Mouse (Mus musculus) inflammation-experienced regulatory T-cells, adult 6 months (primary cell): Measurements from ENCODE around the gene Gjb5. TPM values are rescaled to one million over a fixed set of nuclear protein-coding genes. Genes with fewer than 3 reads are reported as not detected.

ENCODE experiments used
- ATAC-seq: one replicate; pipeline ENCODE4 v1.8.0; 2017
- polyA plus RNA-seq, 3 experiments: library from polyadenylated mRNA; unstranded; fragments of 100-300 nt; shearing (Covaris generic); gene quantifications; one replicate each; pipeline ENCODE4 v1.2.1; 2017

Gjb5 gene
- polyA plus RNA-seq, 3 experiments from 2014 or later, result not detected

DNA sequence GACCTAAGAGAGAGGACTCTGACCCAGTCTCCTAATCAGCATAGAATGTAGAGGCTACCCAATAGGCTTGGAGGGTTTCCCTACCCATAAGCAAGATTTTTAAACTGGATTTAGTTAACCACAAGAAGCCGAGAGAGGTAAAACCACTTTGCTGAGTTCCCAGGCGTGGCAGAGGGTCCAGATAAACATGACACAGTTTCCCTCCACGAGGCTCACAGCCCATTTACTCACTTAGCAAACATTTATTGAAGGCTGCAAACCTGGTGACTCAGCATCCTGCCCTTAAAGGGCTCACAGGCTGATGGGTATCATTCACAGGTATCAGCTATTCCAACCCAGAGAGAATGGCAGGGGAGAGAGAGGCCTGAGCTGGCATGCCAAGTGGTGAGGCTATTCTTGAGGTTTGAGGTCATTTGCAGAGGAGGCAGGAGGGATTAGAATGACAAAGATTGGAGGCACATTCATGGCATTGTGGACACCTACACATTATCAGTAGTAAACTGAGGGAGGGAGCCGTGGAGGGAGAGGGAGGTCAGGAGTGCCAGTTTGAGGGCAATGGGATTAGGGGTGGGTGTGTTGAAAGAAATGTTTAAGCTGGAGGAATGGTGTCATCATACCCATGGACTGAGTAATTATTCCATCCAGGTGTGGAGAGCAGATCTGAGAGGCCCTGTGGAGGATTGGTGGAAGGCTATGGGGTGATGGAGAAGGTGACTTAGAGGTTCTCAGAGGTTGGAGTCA lies 8.3 kb downstream of the Gjb5 start:
- ATAC-seq, result no peak

GRCm38 (mm10) chr4:127345000-127345399 lies 13.0 kb downstream of the Gjb5 start:
- ATAC-seq, result no peak

DNA sequence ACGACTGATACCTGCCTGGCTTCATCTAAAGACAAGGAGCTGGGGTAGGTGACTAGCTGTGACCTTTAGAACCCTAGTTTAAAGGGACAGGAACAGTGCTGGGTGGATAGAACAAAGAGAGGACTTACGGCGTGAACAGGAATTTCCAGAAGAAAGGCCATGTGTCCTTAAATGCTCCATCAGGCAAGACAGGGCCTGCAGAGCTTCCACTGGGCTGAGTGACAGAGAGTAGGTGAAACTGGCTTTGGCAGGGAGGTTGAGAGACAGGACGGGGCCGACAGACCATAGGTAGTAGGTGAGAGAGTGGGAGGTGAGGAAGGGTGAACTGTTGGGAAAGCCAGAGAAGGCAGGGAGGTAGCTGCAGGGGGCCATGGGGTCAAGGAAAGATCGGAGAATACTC lies 16.6 kb downstream of the Gjb5 start:
- no peak for ATAC-seq

DNA sequence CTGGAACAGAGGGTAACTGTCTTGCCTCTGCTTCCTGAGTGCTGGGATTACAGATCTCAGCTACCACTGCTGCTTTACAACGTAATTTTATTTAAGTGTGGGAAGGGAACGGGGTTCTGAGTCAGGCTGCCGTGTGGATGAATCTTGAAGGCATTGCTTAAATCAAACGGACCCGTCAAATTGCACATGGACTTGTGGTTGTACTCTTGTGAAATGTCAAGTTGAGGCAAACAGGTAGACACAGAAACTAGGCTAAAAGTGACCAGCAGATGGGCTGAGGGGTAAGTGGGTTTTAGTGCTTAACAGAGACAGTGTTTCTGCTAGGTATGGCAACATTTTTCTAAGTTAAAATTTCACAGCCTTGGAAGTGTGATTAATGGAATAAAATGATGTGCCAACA lies 20.3 kb downstream of the Gjb5 start:
- ATAC-seq, result no peak

- no peak for ATAC-seq
Observed at GRCm38 (mm10) chr4:127334870-127335504, 23.0 kb downstream of the Gjb5 start.

GRCm38 (mm10) chr4:127331171-127331570 lies 26.8 kb downstream of the Gjb5 start:
- no peak for ATAC-seq

- ATAC-seq, result no peak
Observed at GRCm38 (mm10) chr4:127330181-127331100, 27.5 kb downstream of the Gjb5 start, which contains the start of gene Gjb3. Gene Gjb3, minus strand, starts transcription at chr4:127330844.

DNA sequence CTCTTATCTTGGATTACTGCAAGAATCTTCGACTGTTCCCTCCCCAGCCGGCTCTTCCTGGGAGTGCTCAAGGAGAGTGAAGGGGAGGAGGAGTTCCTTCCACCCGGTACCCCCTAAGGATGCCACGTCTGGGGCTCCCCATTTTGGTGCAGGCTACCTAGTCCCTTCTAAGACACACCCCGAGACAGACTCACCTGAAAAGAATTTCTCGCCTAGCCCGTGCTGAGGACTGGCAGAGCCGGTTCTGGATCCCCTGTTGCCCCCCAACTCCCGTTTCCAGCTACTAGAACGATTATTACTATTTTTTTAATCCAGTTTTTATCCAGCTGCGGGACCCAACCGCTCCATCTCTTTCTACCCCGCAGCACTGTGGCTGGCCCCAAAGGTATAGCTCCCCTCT lies 28.2 kb downstream of the Gjb5 start:
- ATAC-seq, result no peak

DNA sequence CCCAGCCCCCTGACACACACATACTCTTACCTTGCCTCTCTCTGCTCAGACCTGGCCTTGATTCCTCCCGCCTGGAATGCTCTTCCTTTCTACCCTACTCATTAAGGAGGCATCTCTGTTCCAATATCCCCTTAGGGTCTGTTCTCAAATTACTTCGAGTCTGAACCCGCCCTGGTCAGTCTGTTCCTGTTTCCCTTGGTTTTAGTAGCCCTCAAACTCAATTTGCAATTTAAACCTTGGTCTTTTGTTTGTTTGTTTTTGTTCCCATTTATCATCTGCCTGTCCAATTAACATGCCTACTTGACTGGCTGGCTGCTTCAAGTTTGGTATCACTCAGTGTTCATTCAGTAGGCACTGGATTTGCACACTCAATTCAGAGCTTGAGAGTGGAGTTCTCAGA lies 28.9 kb downstream of the Gjb5 start:
- no peak for ATAC-seq

DNA sequence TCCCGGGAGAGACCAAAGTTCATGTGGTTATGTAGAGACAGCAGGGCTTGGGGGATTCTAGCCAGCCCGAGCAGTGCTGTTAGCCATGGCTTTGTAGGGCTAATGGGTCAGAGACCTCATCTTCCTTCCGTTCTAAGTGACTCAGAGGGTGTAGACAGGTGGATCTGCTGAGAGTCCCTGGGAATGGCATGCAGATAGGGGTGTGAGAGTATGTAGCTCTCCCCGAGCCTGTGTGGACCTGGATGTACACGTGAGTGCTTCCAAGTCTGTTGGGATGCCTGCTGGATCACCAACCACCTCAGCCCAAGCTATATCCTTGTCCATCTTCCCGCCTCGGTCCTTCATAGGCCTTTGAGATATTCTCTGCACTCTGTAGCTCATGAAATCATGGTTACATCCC lies 29.6 kb downstream of the Gjb5 start:
- ATAC-seq, result no peak

- no peak for ATAC-seq
Observed at GRCm38 (mm10) chr4:127327749-127328148, 30.2 kb downstream of the Gjb5 start.

DNA sequence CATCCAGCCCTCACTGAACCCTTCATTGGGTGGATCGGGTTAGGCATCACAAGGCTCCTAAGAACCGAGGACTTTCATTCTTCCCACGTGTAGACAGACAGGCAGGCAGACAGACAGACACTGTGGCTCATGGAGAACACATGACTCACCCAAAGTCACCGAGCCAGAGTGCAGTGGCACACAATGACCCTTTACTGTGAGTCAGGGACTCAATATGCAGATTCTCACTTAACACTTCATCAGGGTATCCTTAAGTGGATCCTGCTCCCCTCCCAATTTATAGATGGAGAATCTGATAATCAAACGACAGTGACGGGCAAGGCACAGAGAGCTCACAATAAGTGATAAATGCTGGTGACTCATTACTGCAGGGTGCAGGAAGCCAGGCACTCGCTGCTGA lies 30.7 kb downstream of the Gjb5 start:
- no peak for ATAC-seq

DNA sequence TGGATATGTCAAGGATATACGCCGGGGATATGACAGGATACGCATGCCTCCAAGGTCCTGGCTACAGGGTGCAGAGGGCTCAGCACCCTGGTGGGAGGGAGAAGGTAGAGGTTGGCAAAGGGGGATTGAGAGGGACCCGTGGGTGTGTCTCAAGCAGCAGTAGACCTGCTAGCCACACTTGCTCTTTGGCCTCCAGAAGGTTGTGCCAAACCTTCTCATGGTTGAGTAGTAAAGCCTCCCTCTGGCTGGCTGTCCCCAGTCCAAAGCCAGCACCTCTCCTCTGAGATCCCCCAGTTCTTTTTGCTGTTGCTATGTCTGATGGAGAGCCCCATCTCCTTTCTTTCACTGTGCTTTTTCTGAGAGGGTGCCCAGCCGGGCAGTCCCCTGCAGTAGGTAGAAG lies 32.7 kb downstream of the Gjb5 start:
- no peak for ATAC-seq

- ATAC-seq, result no peak
Observed at GRCm38 (mm10) chr4:127324759-127325158, 33.2 kb downstream of the Gjb5 start.

DNA sequence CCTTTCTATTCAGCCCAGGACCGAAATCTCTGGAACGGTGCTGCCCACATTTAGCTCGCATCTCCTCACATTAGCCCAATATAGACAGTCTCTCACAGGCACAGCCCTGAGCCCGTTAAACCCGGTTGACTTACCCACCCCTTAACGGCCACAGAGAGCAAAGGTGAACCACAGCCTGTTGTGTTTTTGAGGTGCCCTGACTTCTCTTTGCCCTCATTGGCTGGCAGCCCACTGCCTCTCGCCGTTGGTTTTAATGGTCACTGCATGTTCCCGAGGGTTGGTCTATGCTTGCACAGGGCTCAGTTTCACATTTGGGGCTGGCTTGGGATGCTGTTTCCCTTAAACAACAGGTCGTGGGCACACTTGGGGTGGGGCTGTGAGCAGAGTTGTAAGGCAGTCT lies 33.7 kb downstream of the Gjb5 start:
- ATAC-seq, result no peak

DNA sequence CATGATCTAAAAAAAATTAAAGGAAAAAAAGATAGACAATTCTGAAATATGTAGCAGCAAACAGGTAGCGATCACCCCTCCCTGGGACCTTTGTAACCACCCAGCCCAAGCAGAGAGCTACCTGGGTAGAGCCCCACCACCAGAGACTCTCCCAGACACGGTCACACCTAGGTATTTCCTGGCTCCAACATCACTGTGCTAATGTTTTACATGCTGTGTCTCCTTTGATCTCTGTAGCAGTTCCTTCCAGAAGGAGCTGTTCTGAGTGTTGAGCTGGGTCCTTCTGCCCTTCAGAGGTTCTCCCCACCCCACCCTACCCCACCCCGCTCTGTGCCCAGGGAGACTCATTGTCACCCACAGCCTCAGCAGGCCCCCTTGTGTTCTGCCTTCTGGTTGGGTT lies 34.3 kb downstream of the Gjb5 start:
- ATAC-seq, result no peak

- no peak for ATAC-seq
Observed at GRCm38 (mm10) chr4:127319613-127320012, 38.4 kb downstream of the Gjb5 start.

DNA sequence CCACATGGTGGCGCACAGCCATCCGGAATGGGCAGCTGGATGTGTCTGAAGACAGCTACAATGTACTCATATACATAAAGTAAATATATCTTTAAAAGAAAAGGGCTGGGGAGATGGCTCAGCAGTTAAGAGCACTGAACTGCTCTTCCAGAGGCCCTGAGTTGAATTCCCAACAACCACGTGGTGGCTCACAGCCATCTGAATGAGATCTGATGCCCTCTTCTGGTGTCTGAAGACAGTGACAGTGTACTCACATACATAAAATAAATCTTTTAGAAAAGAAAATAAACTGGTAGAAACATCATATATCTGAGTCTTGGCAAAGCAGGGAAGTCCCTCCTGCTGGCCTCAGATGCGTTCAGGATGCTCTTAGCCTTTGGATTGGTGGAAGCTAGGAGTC lies 40.8 kb downstream of the Gjb5 start:
- ATAC-seq, result no peak

GRCm38 (mm10) chr4:127315753-127316152 lies 42.2 kb downstream of the Gjb5 start:
- no peak for ATAC-seq

DNA sequence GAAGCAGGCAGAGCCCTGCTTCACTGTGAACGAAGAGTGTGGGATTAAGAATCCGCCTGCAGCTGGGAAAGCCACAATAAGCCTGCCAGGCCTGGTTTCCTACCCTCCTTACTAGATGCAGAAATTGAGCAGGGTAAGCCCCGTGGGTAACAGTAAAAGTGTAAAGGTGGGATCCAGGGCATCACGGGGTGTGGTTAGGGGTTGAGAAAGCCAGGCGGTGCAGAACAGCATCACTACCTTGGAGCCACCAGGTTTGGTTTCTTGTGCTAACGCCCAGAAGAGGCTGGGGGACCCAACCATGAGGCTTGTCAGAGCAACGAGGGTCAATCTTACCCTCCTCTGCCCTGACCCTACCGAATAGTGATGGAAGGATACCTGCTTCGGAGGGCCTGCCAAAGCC lies 43.4 kb downstream of the Gjb5 start:
- ATAC-seq, result no peak

DNA sequence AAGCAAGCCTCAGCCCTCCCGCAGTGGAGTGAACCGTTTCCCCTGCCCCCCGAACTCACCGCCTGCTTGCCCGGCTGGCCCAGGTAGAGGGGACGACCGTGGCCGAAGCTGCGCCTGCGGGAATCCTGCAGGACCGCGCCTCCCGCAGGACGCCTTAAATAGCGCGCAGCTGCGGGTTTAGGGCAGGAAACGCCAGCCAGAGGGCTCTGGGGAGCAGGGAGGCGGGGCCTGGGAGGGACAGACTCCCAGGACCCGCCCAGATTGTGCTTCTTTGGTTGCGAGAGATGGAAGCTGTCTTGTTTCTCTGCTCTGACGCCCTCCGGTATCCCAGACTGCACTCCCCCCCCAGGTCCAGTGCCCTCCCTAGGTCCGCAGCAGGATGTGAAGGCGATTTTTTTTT lies 44.1 kb downstream of the Gjb5 start, which contains the start of gene Gja4:
Gja4 (minus strand) TSS at position 179 of the 400 bp plus-strand sequence.
- ATAC-seq, result peak; percentile 38

DNA sequence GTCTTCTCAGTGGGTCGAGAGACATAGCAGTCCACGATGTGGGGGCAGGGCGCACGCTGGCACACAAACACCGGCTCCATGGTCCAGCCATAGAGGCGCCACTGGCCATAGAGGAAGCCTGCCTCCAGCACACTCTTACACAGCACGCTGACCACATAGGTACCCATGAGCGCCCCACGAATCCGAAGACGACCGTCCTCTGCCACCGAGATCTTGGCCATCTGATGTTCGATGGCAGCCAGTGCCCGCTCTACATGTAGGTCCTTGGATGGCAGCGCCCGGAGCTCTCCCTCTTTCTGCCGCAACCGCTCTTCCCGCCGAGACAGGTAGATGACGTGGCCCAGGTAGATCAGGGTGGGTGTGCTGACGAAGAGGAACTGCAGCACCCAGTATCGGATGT lies 45.6 kb downstream of the Gjb5 start:
- no peak for ATAC-seq

DNA sequence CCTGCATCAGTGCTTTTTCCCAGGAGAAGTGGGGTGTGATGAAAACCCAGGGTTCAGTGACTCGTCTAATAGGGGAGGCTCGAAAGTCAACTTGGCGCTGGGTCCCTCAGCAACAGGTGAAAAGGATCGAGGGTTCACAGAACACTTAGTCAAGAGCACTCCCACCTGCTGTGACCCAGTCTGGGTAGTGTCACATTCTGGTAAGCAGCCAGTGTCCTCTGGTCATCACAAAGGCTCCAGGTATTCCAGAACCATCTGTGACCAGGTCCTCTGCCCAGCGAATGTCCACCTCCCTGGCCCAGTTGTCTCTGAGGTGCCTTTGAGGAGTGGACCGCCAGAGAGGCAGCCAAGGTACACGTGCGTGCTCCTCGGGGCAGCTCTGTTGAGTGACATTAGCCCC lies 46.4 kb downstream of the Gjb5 start:
- ATAC-seq, result no peak
